Comparison of ENCODE assay signal across 26 mouse cellular contexts in the genomic region with DNA sequence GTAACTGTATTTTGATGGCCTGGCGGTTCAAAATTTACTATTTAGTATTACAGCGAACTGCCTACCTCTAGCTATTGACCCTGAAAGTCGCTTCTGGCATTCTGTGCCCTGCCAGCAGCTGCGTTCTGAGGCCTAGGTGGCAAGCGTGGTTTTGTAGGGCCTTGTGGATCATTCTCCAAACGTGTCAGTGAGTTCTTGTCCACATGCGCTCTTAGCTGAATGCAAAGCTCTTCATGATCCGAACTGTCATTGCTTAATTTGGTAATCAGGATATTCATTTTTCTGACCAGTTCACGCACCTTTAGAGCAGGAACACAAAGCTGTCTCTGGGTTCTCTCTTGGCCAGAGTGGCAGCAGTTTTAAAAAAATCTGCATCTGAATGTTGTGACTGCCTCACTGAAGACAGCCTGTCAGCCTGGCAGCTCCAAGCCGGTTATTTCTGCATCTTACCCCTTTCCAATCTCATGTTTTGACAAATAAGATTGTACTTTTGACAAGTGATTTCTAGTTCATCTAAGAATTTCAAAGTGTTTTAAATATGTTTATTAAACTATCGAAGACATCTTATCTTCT.
DNase-seq lines count a peak whose midpoint lies in the region; ATAC-seq and TF ChIP-seq lines count a peak whose summit lies in the region.
"Had no signal": no experiment of that assay in that cellular context is flagged by ENCODE, and none has a peak within 500 bp of the region (broad histone marks: within the 10 kb centered on the region; RNA-seq: fewer than 3 reads in every experiment).

No protein-coding gene starts in this region.

- H3K4me2 ChIP-seq in forebrain, embryonic 12.5 days, result no peak overlapping the region
- no peak overlapping the region for H3K4me2 ChIP-seq in forebrain, embryonic 11.5 days (ENCODE audit: low read depth, low read length, severe bottlenecking)
- H3K4me2 ChIP-seq in forebrain, embryonic 15.5 days (replicated peaks), result no peak overlapping the region
- H3K4me2 ChIP-seq in liver, postnatal 0 days (ENCODE audit: low read depth, low read length), result no peak overlapping the region
- H3K4me2 ChIP-seq: embryonic facial prominence, embryonic 13.5 days; heart, embryonic 11.5 days; hindbrain, embryonic 13.5 days; intestine, embryonic 15.5 days had no signal

- 0 out of 2 replicates have a peak overlapping the region, but pooled peaks have one; percentile 27 for H3K27ac ChIP-seq in forebrain, embryonic 12.5 days
- H3K27ac ChIP-seq in forebrain, embryonic 11.5 days (ENCODE audit: low read depth, low read length), result no peak overlapping the region
- H3K27ac ChIP-seq in heart, embryonic 10.5 days, result no peak overlapping the region
- H3K27ac ChIP-seq in forebrain, embryonic 15.5 days (replicated peaks), result peak overlapping the region; percentile 76
- H3K27ac ChIP-seq in liver, postnatal 0 days (ENCODE audit: low read depth), result no peak overlapping the region
- H3K27ac ChIP-seq: embryonic facial prominence, embryonic 13.5 days; gastrocnemius, adult 2 months; hindbrain, embryonic 10.5 days; hindbrain, embryonic 13.5 days; intestine, embryonic 15.5 days had no signal

- H3K9ac ChIP-seq in forebrain, embryonic 12.5 days, result no peak overlapping the region
- H3K9ac ChIP-seq in forebrain, embryonic 11.5 days (ENCODE audit: low read length), result no peak overlapping the region
- H3K9ac ChIP-seq in forebrain, embryonic 15.5 days (replicated peaks), result no peak overlapping the region
- no peak overlapping the region for H3K9ac ChIP-seq in liver, postnatal 0 days (replicated peaks)
- H3K9ac ChIP-seq: embryonic facial prominence, embryonic 13.5 days; hindbrain, embryonic 13.5 days; intestine, embryonic 15.5 days had no signal

- H3K4me1 ChIP-seq in forebrain, embryonic 12.5 days, result no peaks in the 10 kb centered on the region
- no peaks in the 10 kb centered on the region for H3K4me1 ChIP-seq in forebrain, embryonic 11.5 days (replicated peaks; ENCODE audit: control insufficient read depth, insufficient read depth, low read length)
- H3K4me1 ChIP-seq in heart, embryonic 10.5 days, result peaks cover 21% of the 10 kb centered on the region
- peaks cover 24% of the 10 kb centered on the region for H3K4me1 ChIP-seq in forebrain, embryonic 15.5 days
- no peaks in the 10 kb centered on the region; the same call in 1 of the 2 replicates for H3K4me1 ChIP-seq in liver, postnatal 0 days (ENCODE audit: insufficient read depth)
- H3K4me1 ChIP-seq: embryonic facial prominence, embryonic 10.5 days; intestine, embryonic 15.5 days had no signal

- H3K27me3 ChIP-seq in forebrain, embryonic 12.5 days, result no peaks in the 10 kb centered on the region
- no peaks in the 10 kb centered on the region for H3K27me3 ChIP-seq in forebrain, embryonic 11.5 days (ENCODE audit: control insufficient read depth, insufficient read depth, low read length)
- H3K27me3 ChIP-seq in heart, embryonic 10.5 days (ENCODE audit: insufficient read depth, poor library complexity, severe bottlenecking), result no peaks in the 10 kb centered on the region
- H3K27me3 ChIP-seq in forebrain, embryonic 15.5 days, result no peaks in the 10 kb centered on the region
- no peaks in the 10 kb centered on the region for H3K27me3 ChIP-seq in liver, postnatal 0 days (ENCODE audit: insufficient read depth, low read length)
- H3K27me3 ChIP-seq: embryonic facial prominence, embryonic 13.5 days; hindbrain, embryonic 13.5 days; intestine, embryonic 15.5 days had no signal

- TF ChIP-seq CTCF in liver, postnatal 0 days (IDR thresholded peaks at IDR 0.05; ENCODE audit: low read depth), result no peak

- 74% methylated on average over 11 of the region's 11 CpGs for WGBS in forebrain, embryonic 12.5 days
- 80% methylated on average over 11 of the region's 11 CpGs for WGBS in forebrain, embryonic 11.5 days
- 79% methylated on average over 11 of the region's 11 CpGs for WGBS in heart, embryonic 10.5 days
- 49% methylated on average over 11 of the region's 11 CpGs for WGBS in forebrain, embryonic 15.5 days
- 81% methylated on average over 11 of the region's 11 CpGs for WGBS in liver, postnatal 0 days (ENCODE audit: insufficient replicate concordance)

- no peak overlapping the region for H3K4me3 ChIP-seq in forebrain, embryonic 12.5 days (replicated peaks)
- no peak overlapping the region for H3K4me3 ChIP-seq in forebrain, embryonic 11.5 days (ENCODE audit: low read depth, low read length)
- no peak overlapping the region for H3K4me3 ChIP-seq in heart, embryonic 10.5 days
- no peak overlapping the region for H3K4me3 ChIP-seq in forebrain, embryonic 15.5 days
- H3K4me3 ChIP-seq in liver, postnatal 0 days (ENCODE audit: low read depth, low read length), result no peak overlapping the region
- H3K4me3 ChIP-seq: embryonic facial prominence, embryonic 10.5 days; embryonic facial prominence, embryonic 13.5 days; erythroblast, embryonic 14.5 days; gastrocnemius, adult 2 months; hindbrain, embryonic 10.5 days; hindbrain, embryonic 13.5 days; intestine, embryonic 15.5 days had no signal

- no peaks in the 10 kb centered on the region for H3K36me3 ChIP-seq in forebrain, embryonic 12.5 days (replicated peaks)
- no peaks in the 10 kb centered on the region for H3K36me3 ChIP-seq in forebrain, embryonic 11.5 days (ENCODE audit: control insufficient read depth, insufficient read depth, low read length)
- no peaks in the 10 kb centered on the region for H3K36me3 ChIP-seq in heart, embryonic 10.5 days
- H3K36me3 ChIP-seq in forebrain, embryonic 15.5 days, result no peaks in the 10 kb centered on the region
- no peaks in the 10 kb centered on the region for H3K36me3 ChIP-seq in liver, postnatal 0 days (replicated peaks; ENCODE audit: insufficient read depth, low read length)
- H3K36me3 ChIP-seq: embryonic facial prominence, embryonic 10.5 days; embryonic facial prominence, embryonic 13.5 days; hindbrain, embryonic 10.5 days; hindbrain, embryonic 13.5 days; intestine, embryonic 15.5 days had no signal

- H3K9me3 ChIP-seq in forebrain, embryonic 12.5 days, result no peaks in the 10 kb centered on the region
- H3K9me3 ChIP-seq in forebrain, embryonic 11.5 days (ENCODE audit: control insufficient read depth, low read length), result no peaks in the 10 kb centered on the region
- no peaks in the 10 kb centered on the region for H3K9me3 ChIP-seq in heart, embryonic 10.5 days
- no peaks in the 10 kb centered on the region for H3K9me3 ChIP-seq in forebrain, embryonic 15.5 days
- H3K9me3 ChIP-seq in liver, postnatal 0 days (ENCODE audit: low read length), result no peaks in the 10 kb centered on the region
- H3K9me3 ChIP-seq: embryonic facial prominence, embryonic 10.5 days; embryonic facial prominence, embryonic 13.5 days; hindbrain, embryonic 10.5 days; hindbrain, embryonic 13.5 days; intestine, embryonic 15.5 days had no signal

- TF ChIP-seq EP300 in liver, postnatal 0 days (IDR thresholded peaks at IDR 0.05; ENCODE audit: low read depth), result no peak

- no peak for DNase-seq in forebrain, embryonic 11.5 days (ENCODE audit: low spot score)
- DNase-seq in heart, embryonic 10.5 days (ENCODE audit: low spot score), result peak; percentile 61
- DNase-seq in heart, adult 8-10 months (ENCODE audit: low spot score), result no peak
- no peak for DNase-seq in liver, postnatal 0 days
- DNase-seq in cerebellum, adult 8-10 months, result no peak
- DNase-seq: adrenal gland, adult 8-10 months; adrenal gland, postnatal 25 days; cerebellum, adult 18-20 months; cerebellum, adult 9-11 months; cerebellum, postnatal 25 days; embryo, embryonic 11 days; gastrocnemius, adult 2 months; gastrocnemius, postnatal 14 days; heart, adult 18-20 months; kidney, adult 11 months had no signal

- ATAC-seq in forebrain, embryonic 12.5 days (ENCODE audit: low FRiP score), result no peak
- no peak for ATAC-seq in forebrain, embryonic 11.5 days (replicated peaks; ENCODE audit: low FRiP score)
- peak; percentile 77 for ATAC-seq in forebrain, embryonic 15.5 days (replicated peaks)
- ATAC-seq in liver, postnatal 0 days, result no peak
- ATAC-seq: activated CD4-positive, CD25-positive, alpha-beta regulatory T cell, adult 4 months; hindbrain, embryonic 16.5 days; intestine, embryonic 15.5 days had no signal

Comparison
In these comparisons a context has a peak if more than half of its experiments do, and no peak if none do; other contexts are left out.
1. H3K27ac ChIP-seq: peak in forebrain, embryonic 12.5 days (single experiment) and forebrain, embryonic 15.5 days (single experiment); none in forebrain, embryonic 11.5 days (single experiment), heart, embryonic 10.5 days (single experiment) and liver, postnatal 0 days (single experiment).